Mouse (Mus musculus) thymus, postnatal 25 days (tissue): ENCODE data around the gene Tmem234.

Source experiments
- DNase-seq: peaks from one replicate; pipeline ENCODE4 v3.0.0; 2022

The Tmem234 gene

GRCm38 (mm10) chr4:129622803-129623535 is 22.5 kb downstream of the Tmem234 start:
- no peak for DNase-seq

GRCm38 (mm10) chr4:129623681-129624091 is 23.2 kb downstream of the Tmem234 start, which contains the start of gene Ccdc28b:
Ccdc28b (minus strand) TSS chr4:129623947.
- DNase-seq = peak; percentile 58

- DNase-seq = peak; percentile 84
Observed at GRCm38 (mm10) chr4:129624281-129625028, 24.0 kb downstream of the Tmem234 start.

- peak; percentile 66 for DNase-seq
Observed at GRCm38 (mm10) chr4:129625029-129625370, 24.5 kb downstream of the Tmem234 start.

GRCm38 (mm10) chr4:129625496-129625895 is 25.0 kb downstream of the Tmem234 start:
- DNase-seq = no peak

GRCm38 (mm10) chr4:129626035-129626434 is 25.6 kb downstream of the Tmem234 start:
- DNase-seq = no peak

DNA sequence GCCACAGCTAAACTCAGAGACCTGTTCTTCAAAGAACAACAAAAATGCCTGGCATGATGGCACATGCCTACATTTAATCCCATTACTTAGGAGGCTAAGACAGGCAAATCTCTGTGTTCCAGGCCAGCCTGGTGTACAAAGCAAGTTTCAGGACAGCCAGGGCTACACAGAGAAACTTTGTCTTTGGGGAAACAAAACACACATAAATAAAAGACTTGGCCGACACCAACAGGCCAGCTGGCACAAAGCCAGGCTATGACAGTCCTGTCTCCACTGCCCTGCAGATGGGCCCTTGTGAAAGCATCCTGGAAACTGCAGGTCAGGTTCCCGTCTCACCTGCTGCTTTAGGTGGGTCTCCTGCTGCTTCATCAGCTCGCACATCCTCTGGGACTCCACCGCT is 30.5 kb downstream of the Tmem234 start:
- DNase-seq = no peak

DNA sequence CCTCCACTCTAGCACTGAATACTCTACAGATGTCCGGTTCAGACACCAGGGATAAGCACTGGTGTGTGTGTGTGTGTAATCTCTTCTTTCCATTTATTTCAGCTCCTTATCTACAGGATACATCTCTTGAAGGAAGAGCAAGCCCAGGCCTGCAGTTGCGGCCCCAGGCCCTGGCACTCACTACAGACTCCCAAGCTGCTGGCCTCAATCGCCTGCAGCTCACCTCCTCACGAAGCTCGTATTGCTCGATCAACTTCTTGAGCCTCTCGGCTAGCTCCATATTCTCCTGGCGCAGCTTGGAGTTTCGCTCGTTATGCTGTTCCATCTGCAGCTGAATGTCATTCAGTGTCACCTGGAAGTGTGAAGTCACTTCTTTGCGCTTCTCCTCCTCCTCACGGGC is 31.4 kb downstream of the Tmem234 start:
- no peak for DNase-seq

DNA sequence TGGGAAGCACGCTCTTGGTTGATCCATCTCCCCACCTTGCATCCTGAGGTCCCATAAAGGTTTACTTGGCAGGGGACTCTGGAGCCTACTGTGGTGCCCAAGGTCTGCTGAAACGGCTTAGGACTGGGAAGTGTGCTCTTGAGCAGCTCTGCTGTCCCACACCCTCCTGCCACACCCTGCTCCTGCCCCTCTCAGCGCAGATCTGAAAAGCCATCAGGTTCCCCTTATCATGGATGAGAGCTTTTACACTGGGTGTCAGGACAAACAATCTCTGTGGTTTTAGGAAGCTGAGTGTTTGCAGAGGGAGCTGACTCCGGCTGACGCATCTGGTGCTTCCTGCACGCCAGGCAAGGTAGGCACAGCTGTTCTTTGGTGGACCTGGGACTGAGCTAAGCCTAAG is 33.4 kb downstream of the Tmem234 start:
- DNase-seq = no peak

DNA sequence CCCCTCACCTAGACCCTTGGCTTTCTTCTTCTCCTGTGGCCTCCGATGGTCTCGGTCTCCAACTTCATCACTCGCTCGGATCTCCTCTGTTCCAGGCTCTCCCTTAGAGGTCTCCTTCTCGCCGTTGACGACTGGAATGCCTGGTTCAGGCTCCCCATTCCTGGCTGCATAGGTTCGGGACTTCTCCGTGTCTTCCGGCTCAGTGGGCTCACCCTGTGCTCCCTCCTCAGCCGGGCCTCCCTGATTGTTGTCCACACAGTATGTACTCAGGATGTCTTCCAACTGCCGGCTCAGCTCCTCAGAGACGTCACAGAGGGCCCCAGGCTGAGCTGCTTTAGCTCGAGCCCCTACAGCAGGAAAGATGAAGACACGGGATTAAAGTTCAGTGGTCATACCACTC is 38.8 kb downstream of the Tmem234 start:
- DNase-seq = no peak

GRCm38 (mm10) chr4:129640101-129640637 is 39.7 kb downstream of the Tmem234 start:
- peak; percentile 30 for DNase-seq

DNA sequence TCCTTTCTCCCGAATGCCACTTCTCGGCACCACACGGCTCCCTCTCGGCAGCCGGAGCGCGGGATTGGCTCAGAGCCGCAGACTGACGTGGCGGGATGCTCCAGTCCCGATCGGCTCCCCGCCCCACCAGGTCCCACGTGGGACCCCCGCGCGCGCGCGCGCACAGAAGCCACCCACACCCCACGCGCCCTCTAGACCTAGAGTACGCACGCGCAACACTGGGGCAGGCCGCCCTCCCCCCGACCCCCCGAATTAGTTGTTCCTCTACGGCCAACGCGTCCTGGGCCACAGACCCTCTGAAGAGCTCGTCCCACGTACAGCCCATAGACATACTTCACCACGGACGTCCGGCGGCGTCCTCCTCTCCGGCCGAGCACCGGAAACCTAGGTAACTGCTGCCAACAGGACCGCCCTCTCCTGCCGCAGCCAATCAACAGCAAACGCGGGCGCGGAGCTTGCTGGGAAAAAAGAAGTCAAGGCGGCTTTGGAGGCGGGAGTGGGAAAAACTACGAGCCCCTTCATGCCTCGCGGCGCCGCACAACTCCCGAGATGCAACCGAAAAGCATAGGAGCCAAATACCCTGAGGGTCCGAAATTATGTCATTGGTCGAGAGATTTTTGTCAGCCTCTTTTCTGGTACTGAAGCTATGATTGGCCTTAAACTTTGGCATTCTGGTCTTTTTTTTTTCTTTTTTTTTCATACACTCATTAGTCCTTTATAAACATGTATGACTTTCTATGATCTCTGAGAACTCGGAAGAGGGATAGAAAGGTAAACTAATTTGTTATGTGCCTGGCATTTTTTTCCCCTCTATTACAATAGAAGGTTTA is 40.4 kb downstream of the Tmem234 start, which contains the start of gene Txlna:
TSS of gene Txlna (minus strand) at position 428 of the 830 bp plus-strand sequence.
- peak; percentile 95 for DNase-seq

GRCm38 (mm10) chr4:129641756-129642155 is 41.3 kb downstream of the Tmem234 start:
- DNase-seq = no peak

DNA sequence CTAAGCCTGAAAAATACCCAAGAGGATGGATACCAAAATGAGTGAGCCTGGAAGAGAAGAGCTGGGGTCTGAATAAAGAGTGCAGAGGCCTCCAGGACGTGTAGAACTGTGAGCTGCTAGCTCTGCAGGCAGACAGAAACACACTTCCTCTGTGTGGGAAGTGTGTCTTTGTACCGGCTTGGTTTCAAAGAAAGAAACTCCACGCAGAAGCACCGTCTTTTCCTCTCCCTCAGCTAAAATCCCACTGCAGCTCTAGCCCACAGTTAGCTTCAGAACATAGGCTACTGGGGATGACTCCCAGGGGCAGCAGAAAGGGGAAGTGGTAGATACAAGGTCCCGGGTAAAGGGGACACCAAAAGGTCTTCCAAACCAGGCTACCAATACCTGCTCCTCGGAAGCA is 44.7 kb downstream of the Tmem234 start:
- no peak for DNase-seq

- DNase-seq = no peak
Observed at GRCm38 (mm10) chr4:129648656-129649055, 48.2 kb downstream of the Tmem234 start.

DNA sequence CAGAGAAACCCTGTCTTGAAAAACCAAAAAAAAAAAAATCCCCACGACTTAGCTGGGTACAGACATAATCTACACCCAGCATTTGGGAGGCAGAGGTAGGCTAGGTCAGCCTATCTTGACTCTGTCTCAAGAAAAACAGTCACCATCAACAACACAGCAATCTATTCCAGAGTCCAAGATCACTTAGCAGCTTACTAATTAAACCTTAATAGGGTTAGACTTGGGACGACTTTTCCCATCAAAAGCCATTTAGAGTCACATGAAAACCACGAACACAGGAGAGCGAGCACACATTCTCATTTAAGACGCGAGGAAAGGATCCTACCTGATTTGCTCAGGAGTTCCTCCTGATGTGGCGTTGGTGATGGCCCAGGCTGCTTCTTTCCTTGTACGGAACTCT is 49.9 kb downstream of the Tmem234 start:
- DNase-seq = no peak

GRCm38 (mm10) chr4:129654770-129655169 is 54.3 kb downstream of the Tmem234 start:
- DNase-seq = no peak

DNA sequence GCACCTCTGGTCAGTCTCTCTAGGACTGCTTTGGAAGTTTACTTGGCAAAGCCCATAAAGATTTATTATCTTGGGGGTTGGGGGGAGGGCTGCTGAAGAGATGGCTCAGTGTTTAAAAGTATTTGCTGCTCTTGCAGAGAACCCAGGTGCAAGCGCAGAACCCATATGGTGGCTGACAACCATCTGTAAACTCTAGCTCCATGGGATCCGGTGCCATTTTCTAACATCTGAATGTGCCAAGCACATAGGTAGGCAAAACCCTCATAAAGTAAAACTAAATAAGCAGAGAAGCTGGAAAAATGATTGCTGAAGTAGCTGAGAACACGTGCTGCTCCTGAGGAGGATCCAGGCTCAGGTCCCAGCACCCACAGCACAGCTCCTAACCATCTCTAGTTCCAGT is 61.1 kb downstream of the Tmem234 start:
- DNase-seq = no peak

- no peak for DNase-seq
Observed at GRCm38 (mm10) chr4:129662255-129662813, 61.9 kb downstream of the Tmem234 start.

GRCm38 (mm10) chr4:129671491-129672082 is 71.1 kb downstream of the Tmem234 start:
- peak; percentile 56 for DNase-seq

- peak; percentile 84 for DNase-seq
Observed at GRCm38 (mm10) chr4:129672083-129672877, 71.8 kb downstream of the Tmem234 start, which contains the start of gene Kpna6. Kpna6 (minus strand) TSS chr4:129672767.
